Mouse (Mus musculus) CD4-positive, CD25-positive, alpha-beta regulatory T cell, adult 4 months (primary cell): ENCODE data around the gene Socs4. TPM values are rescaled to one million over a fixed set of nuclear protein-coding genes. Genes with fewer than 3 reads are reported as not detected.

Experiments used
- ATAC-seq: one replicate; pipeline ENCODE4 v1.8.0; 2017
- polyA plus RNA-seq, 2 experiments: library from polyadenylated mRNA; unstranded; fragments of 100-300 nt; shearing (Covaris generic); gene quantifications; one replicate each; pipeline ENCODE4 v1.2.1; 2017

Socs4 gene
- 1 to 10 TPM; 4.0 to 6.0 TPM for polyA plus RNA-seq

GRCm38 (mm10) chr14:47276637-47277393, at the start of gene Socs4, which contains the start of gene Wdhd1:
Socs4 (plus strand) TSS chr14:47276931.
Wdhd1 (minus strand) TSS chr14:47276857.
- peak; percentile 86 for ATAC-seq

- ATAC-seq = no peak
These were observed 46.8 kb upstream of the Socs4 start for GRCm38 (mm10) chr14:47229796-47230376.

- ATAC-seq = no peak
These were observed 43.1 kb upstream of the Socs4 start for GRCm38 (mm10) chr14:47233602-47234001.

- ATAC-seq = no peak
These were observed 42.7 kb upstream of the Socs4 start for GRCm38 (mm10) chr14:47234032-47234431.

GRCm38 (mm10) chr14:47234526-47235250, 42.0 kb upstream of the Socs4 start:
- ATAC-seq = no peak

GRCm38 (mm10) chr14:47236491-47236890, 40.2 kb upstream of the Socs4 start:
- no peak for ATAC-seq

- no peak for ATAC-seq
These were observed 39.4 kb upstream of the Socs4 start for GRCm38 (mm10) chr14:47237286-47237685.

GRCm38 (mm10) chr14:47240600-47240999, 36.1 kb upstream of the Socs4 start:
- ATAC-seq = no peak

- ATAC-seq = no peak
These were observed 35.7 kb upstream of the Socs4 start for GRCm38 (mm10) chr14:47241046-47241445.

GRCm38 (mm10) chr14:47242753-47243152, 34.0 kb upstream of the Socs4 start:
- no peak for ATAC-seq

- no peak for ATAC-seq
These were observed 26.9 kb upstream of the Socs4 start for GRCm38 (mm10) chr14:47249839-47250238.

- no peak for ATAC-seq
These were observed 11.9 kb upstream of the Socs4 start for GRCm38 (mm10) chr14:47264866-47265265.

- ATAC-seq = no peak
These were observed 10.9 kb upstream of the Socs4 start for GRCm38 (mm10) chr14:47265829-47266228.

- no peak for ATAC-seq
These were observed 7.7 kb upstream of the Socs4 start for GRCm38 (mm10) chr14:47269056-47269455.

GRCm38 (mm10) chr14:47269706-47270105, 7.0 kb upstream of the Socs4 start:
- no peak for ATAC-seq

GRCm38 (mm10) chr14:47273751-47274150, 3.0 kb upstream of the Socs4 start:
- no peak for ATAC-seq

- ATAC-seq = no peak
These were observed 1.3 kb upstream of the Socs4 start for GRCm38 (mm10) chr14:47275417-47275816.

GRCm38 (mm10) chr14:47276036-47276603, 611 bp upstream of the Socs4 start:
- ATAC-seq = peak; percentile 15

- no peak for ATAC-seq
These were observed 2.3 kb downstream of the Socs4 start for GRCm38 (mm10) chr14:47279058-47279457.

GRCm38 (mm10) chr14:47281535-47281934, 4.8 kb downstream of the Socs4 start:
- no peak for ATAC-seq

- ATAC-seq = no peak
These were observed 6.8 kb downstream of the Socs4 start for GRCm38 (mm10) chr14:47283568-47283967.

- ATAC-seq = no peak
These were observed 8.5 kb downstream of the Socs4 start for GRCm38 (mm10) chr14:47285271-47285670.

- no peak for ATAC-seq
These were observed 9.5 kb downstream of the Socs4 start for GRCm38 (mm10) chr14:47286215-47286614.
